Mouse (Mus musculus) midbrain, embryonic 14.5 days (tissue): ENCODE measurements around the gene Gm19426. TPM values are rescaled to one million over a fixed set of nuclear protein-coding genes. Genes with fewer than 3 reads are reported as not detected.
"Not testable (repeated sequence)": the region's sequence is repeated elsewhere in the genome, so short reads cannot be mapped to it uniquely, and the experiment has no call there.

Experiments
- ATAC-seq: fragments of 200-750 bp; cut with Nextera tagmentation; 2 replicates; pipeline ENCODE4 v1.8.0; 2017; ENCODE audit warnings: moderate number of reproducible peaks, moderate library complexity; ENCODE audit not compliant: low FRiP score, low TSS enrichment
- DNase-seq: peaks from one replicate; pipeline ENCODE4 v3.0.0-alpha.2; 2015
- H3K27ac ChIP-seq: fragments of 300-500 bp; sonication (generic); replicated peaks from 2 replicates; pipeline ENCODE4 v1.5.1; 2014; ENCODE audit warnings: mild to moderate bottlenecking, low read depth, low read length, moderate library complexity
- H3K27me3 ChIP-seq: fragments of 300-500 bp; sonication (generic); 2 replicates; pipeline ENCODE4 v1.6.1; 2014; ENCODE audit warnings: low read length, control low read depth, mixed read lengths; ENCODE audit not compliant: control insufficient read depth, insufficient read depth
- H3K36me3 ChIP-seq: fragments of 300-500 bp; sonication (generic); 2 replicates; pipeline ENCODE4 v1.6.1; 2014; ENCODE audit warnings: low read length, control low read depth; ENCODE audit not compliant: control insufficient read depth, insufficient read depth
- H3K4me1 ChIP-seq: fragments of 300-500 bp; sonication (generic); 2 replicates; pipeline ENCODE4 v1.6.1; 2014; ENCODE audit warnings: mild to moderate bottlenecking, antibody characterized with exemption, low read length, control low read depth; ENCODE audit not compliant: control insufficient read depth, insufficient read depth
- H3K4me2 ChIP-seq: fragments of 300-500 bp; sonication (generic); 2 replicates; pipeline ENCODE4 v1.6.1; 2014; ENCODE audit warnings: mild to moderate bottlenecking, low read length, moderate library complexity
- H3K4me3 ChIP-seq: fragments of 300-500 bp; sonication (generic); replicated peaks from 2 replicates; pipeline ENCODE4 v1.5.1; 2014; ENCODE audit warnings: low read depth, low read length
- H3K9ac ChIP-seq: fragments of 300-500 bp; sonication (generic); replicated peaks from 2 replicates; pipeline ENCODE4 v1.6.1; 2014; ENCODE audit warnings: mild to moderate bottlenecking, low read length, moderate library complexity
- H3K9me3 ChIP-seq: fragments of 300-500 bp; sonication (generic); 2 replicates; pipeline ENCODE4 v1.6.1; 2016; ENCODE audit warnings: low read length, control low read depth, mixed read lengths; ENCODE audit not compliant: control insufficient read depth
- WGBS: fragments of 180-500 bp; shearing (Covaris S2); extraction: QIAGEN DNeasy Blood & Tissue Kit; methylation state at CpG from one replicate; pipeline ENCODE4 v1.1.7; 2014; 5-methylcytosine and 5-hydroxymethylcytosine counted together
- polyA plus RNA-seq: library from polyadenylated mRNA; unstranded; fragments of >200 nt; fragmentation: Nextera tagmentation; extraction: Ambion mirVana; gene quantifications from 2 replicates; pipeline ENCODE4 v1.2.1, GENCODE M21; 2014

Gm19426 gene
- polyA plus RNA-seq, 1 experiment from 2014 or later = 2.0 TPM

GRCm38 (mm10) chr2:84734351-84734864 lies 9.0 kb downstream of the Gm19426 start:
- ATAC-seq = peak; percentile 65
- Histone ChIP-seq H3K9ac (peak overlapping the region; percentile 88), H3K36me3 (no peaks in the 10 kb centered on the region), H3K9me3 (no peaks in the 10 kb centered on the region), H3K27ac (peak overlapping the region; percentile 89), H3K4me3 (peak overlapping the region; percentile 71), H3K4me2 (peak overlapping the region; percentile 58), H3K27me3 (no peaks in the 10 kb centered on the region), H3K4me1 (peaks cover 41% of the 10 kb centered on the region)
- peak; percentile 80 for DNase-seq
- WGBS = 2% methylated on average over 11 of the region's 11 CpGs

DNA sequence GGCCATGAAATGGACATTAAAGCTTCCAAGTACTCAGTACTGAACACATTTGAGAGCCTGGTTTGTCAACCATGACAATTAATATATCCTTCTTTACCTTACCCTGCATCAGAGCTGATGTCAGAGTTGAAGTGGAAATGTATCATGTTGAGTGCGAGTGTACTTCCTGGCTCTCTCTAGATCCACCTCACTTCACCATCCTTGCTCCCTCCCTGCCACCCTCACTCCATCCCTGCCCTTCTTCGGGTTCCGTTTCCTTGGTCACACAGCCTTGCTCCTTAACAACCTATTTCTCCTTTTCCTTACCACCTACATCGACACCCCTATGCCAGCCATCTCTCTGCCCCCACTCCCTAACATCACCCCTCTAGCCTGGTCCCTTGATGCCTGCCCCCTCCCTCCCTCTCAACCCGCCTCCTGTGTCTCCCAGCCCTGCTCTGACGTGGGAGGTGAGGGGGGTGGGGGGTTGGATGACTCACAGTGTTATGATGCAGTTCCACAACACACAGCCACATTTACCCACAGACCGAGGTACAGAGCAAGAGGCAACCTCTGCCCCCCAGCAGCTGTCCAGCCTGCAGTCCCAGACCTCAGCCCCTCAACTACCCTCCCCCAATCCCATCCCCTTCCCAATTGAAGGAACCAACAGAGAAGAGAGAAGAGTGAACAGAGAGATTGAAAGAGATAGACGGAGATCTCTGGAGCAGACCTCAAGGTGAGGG lies 9.7 kb downstream of the Gm19426 start, which contains the start of gene Ypel4:
Ypel4 (plus strand) TSS at position 480 of the 722 bp plus-strand sequence.
- Histone ChIP-seq H3K4me1 (peaks cover 40% of the 10 kb centered on the region), H3K9me3 (no peaks in the 10 kb centered on the region), H3K9ac (peak within 1 kb of the TSS; percentile 88), H3K4me2 (peak within 1 kb of the TSS; percentile 58), H3K27me3 (no peaks in the 10 kb centered on the region), H3K27ac (peak within 1 kb of the TSS; percentile 89), H3K36me3 (no peaks in the 10 kb centered on the region), H3K4me3 (peak within 1 kb of the TSS; percentile 71)
- DNase-seq = peak; percentile 86
- ATAC-seq = peak; percentile 76
- under 1% methylated on average over 8 of the region's 8 CpGs for WGBS

DNA sequence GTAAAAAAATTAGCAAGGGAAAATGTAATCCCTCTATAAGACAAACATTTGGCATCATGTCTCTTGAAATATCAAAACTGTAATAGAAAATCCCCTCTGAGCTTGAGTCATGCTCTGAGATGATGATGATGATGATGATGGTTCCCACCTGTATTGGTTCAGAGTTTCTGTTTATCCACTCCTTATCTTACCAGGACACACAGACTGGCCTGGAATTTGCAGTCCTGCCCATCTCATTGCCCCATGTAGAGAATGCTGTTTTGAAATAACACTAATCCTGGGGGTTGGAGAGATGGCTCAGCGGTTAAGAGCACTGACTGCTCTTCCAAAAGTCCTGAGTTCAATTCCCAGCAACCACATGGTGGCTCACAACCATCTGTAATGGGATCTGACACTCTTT lies 11.1 kb downstream of the Gm19426 start:
- H3K27ac ChIP-seq = no peak overlapping the region
- ATAC-seq = no peak
- H3K4me2 ChIP-seq = no peak overlapping the region
- no peaks in the 10 kb centered on the region for H3K27me3 ChIP-seq
- H3K4me3 ChIP-seq = no peak overlapping the region
- no peaks in the 10 kb centered on the region for H3K36me3 ChIP-seq
- DNase-seq = no peak
- H3K4me1 ChIP-seq = peaks cover 27% of the 10 kb centered on the region
- H3K9ac ChIP-seq = no peak overlapping the region
- 76% methylated on average over 1 of the region's 1 CpGs for WGBS
- H3K9me3 ChIP-seq = no peaks in the 10 kb centered on the region

DNA sequence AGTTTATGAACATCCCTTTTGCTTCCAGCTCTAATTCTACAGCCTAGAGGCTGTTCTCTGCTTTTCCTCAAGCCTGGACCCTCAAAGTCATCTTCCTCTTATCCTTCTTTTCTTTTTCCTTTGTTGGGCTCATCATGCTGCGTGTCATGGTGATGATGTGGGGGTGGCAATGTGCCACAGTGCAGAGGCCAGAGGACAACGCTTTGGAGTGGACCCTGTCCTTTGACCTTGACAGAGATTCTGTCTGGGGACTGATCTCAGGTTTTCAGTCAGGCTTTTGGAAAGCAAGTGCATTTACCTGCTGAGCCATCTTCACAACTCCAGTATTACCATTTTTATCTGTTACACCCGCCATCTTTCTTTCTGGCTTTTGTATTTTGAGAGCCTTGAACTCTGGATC lies 12.2 kb downstream of the Gm19426 start:
- Histone ChIP-seq H3K27ac (no peak overlapping the region), H3K4me3 (no peak overlapping the region), H3K9ac (no peak overlapping the region), H3K9me3 (no peaks in the 10 kb centered on the region), H3K4me2 (no peak overlapping the region), H3K27me3 (no peaks in the 10 kb centered on the region), H3K36me3 (no peaks in the 10 kb centered on the region), H3K4me1 (peaks cover 20% of the 10 kb centered on the region)
- WGBS = 81% methylated on average over 3 of the region's 3 CpGs
- DNase-seq = no peak
- ATAC-seq = no peak

- not testable (repeated sequence) for H3K9ac ChIP-seq, H3K4me3 ChIP-seq, H3K27me3 ChIP-seq, H3K9me3 ChIP-seq, H3K27ac ChIP-seq, ATAC-seq, DNase-seq
- Histone ChIP-seq H3K4me1 (peaks cover 22% of the 10 kb centered on the region), H3K4me2 (peak overlapping the region; percentile 90; the same call in 1 of the 2 replicates), H3K36me3 (peaks cover 22% of the 10 kb centered on the region)
- WGBS = 81% methylated on average over 5 of the region's 5 CpGs
These were observed 15.3 kb downstream of the Gm19426 start for GRCm38 (mm10) chr2:84728191-84728590.

GRCm38 (mm10) chr2:84727172-84727858 lies 16.1 kb downstream of the Gm19426 start, which contains the start of gene Clp1:
TSS of gene Clp1 (minus strand) at chr2:84727350.
- Histone ChIP-seq H3K4me2 (peak within 1 kb of the TSS; percentile 90), H3K4me3 (peak within 1 kb of the TSS; percentile 65), H3K27me3 (no peaks in the 10 kb centered on the region), H3K36me3 (peaks cover 29% of the 10 kb centered on the region), H3K27ac (peak within 1 kb of the TSS; percentile 78), H3K9ac (peak within 1 kb of the TSS; percentile 57), H3K4me1 (peaks cover 20% of the 10 kb centered on the region), H3K9me3 (no peaks in the 10 kb centered on the region)
- ATAC-seq = peak; percentile 94
- under 1% methylated on average over 39 of the region's 39 CpGs for WGBS
- DNase-seq = peak; percentile 99

GRCm38 (mm10) chr2:84726716-84727115 lies 16.7 kb downstream of the Gm19426 start:
- 6% methylated on average over 9 of the region's 9 CpGs for WGBS
- H3K27ac ChIP-seq = no peak overlapping the region
- ATAC-seq (0 out of 2 replicates have a peak, but pooled peaks have one; percentile 22), DNase-seq (no peak)
- no peaks in the 10 kb centered on the region for H3K9me3 ChIP-seq
- peak overlapping the region; percentile 57 for H3K9ac ChIP-seq
- H3K4me2 ChIP-seq = peak overlapping the region; percentile 90
- no peaks in the 10 kb centered on the region for H3K27me3 ChIP-seq
- peaks cover 20% of the 10 kb centered on the region for H3K4me1 ChIP-seq
- peaks cover 32% of the 10 kb centered on the region for H3K36me3 ChIP-seq
- H3K4me3 ChIP-seq = peak overlapping the region; percentile 65

DNA sequence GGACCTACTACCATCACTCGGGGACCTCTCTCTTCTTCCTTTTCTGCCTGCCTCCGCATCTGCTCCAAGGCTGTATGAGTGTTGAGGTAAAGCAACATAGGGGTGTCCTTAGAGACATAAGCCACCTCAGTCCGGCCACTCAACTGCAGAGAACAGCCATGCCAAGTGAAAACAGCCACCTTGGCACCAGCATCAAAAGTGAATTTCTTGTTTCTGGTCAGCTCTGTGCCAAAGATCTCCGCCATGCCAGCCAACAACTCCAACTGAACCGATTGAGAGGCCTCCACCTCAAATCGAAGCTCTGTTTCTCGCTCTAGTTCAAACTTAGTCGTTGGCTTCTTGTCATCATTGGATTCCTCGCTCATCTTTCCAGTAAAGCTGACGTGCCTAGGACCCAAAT lies 17.7 kb downstream of the Gm19426 start:
- peak overlapping the region; percentile 90; the same call in 1 of the 2 replicates for H3K4me2 ChIP-seq
- 93% methylated on average over 10 of the region's 10 CpGs for WGBS
- no peaks in the 10 kb centered on the region for H3K27me3 ChIP-seq
- peaks cover 20% of the 10 kb centered on the region for H3K4me1 ChIP-seq
- ATAC-seq (no peak), DNase-seq (no peak)
- no peaks in the 10 kb centered on the region for H3K9me3 ChIP-seq
- no peak overlapping the region for H3K27ac ChIP-seq
- H3K36me3 ChIP-seq = peaks cover 35% of the 10 kb centered on the region
- H3K4me3 ChIP-seq = peak overlapping the region; percentile 65; the same call in 1 of the 2 replicates
- H3K9ac ChIP-seq = no peak overlapping the region
